Mouse (Mus musculus) lung, adult 2 months (tissue): ENCODE results near the gene Gabrb1.

Experiments used
- CTCF ChIP-seq: fragments of 200-500 bp; IDR thresholded peaks from 2 replicates; pipeline ENCODE4 v1.5.1; 2011; ENCODE audit warnings: mild to moderate bottlenecking, low read length, control low read depth; ENCODE audit not compliant: insufficient read depth
- POLR2A ChIP-seq: fragments of 200-500 bp; IDR thresholded peaks from 2 replicates; pipeline ENCODE4 v1.6.1; 2011; ENCODE audit warnings: low read depth, mild to moderate bottlenecking, control low read depth, low read length, borderline replicate concordance; ENCODE audit errors: extremely low read depth

DNA sequence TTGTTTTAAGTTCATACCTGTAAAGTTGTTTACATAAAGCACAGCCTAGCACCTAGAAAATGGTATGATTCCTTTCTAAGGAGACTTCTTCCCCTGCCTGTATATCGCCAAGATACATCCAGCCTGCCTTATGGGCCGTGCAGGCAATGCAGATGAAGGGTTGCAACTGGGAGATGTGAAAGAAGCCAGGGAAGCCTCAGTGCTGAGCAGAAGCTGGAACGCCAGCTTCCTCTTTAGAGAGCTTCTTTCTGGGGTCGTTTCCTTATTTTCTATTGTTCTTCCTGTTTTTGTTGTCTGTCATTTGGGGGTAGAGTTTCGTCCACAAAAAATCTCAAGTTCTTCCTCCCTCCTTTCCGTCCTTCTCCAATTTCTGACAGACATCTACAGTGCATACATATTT, 512.2 kb downstream of the Gabrb1 start:
- no peak for TF ChIP-seq CTCF
- TF ChIP-seq POLR2A: no peak
